Mouse (Mus musculus): ENCODE measurements around the gene Adamts12.

Gene Adamts12

DNA sequence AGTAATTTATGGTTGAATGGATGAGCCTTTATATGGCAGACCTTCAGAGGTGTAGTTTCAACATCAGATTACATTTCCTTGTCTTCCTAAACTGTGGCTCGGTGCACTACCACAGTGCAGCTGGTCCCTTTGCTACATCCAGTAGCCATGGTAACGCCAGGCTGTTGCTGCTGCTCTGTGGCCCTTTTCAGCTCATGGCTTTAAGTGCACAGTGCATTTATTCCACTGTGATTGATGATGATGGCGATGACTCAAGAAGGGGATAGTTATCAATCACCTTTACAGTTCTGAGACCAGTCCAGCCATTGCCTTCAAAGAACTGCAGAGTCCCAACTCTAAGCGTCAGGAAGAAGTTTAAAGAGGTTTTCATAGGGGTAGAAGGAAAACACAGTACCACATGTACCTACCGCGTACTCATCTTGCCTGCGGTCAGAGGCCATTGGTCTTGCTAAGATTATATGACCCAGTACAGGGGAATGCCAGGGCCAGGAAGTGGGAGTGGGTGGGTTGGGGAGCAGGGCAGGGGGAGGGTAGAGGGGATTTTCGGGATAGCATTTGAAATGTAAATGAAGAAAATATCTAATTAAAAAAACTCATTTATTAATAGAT lies 18.5 kb downstream of the Adamts12 start:
- DNase-seq (ENCODE audit: low read depth): no peak

DNA sequence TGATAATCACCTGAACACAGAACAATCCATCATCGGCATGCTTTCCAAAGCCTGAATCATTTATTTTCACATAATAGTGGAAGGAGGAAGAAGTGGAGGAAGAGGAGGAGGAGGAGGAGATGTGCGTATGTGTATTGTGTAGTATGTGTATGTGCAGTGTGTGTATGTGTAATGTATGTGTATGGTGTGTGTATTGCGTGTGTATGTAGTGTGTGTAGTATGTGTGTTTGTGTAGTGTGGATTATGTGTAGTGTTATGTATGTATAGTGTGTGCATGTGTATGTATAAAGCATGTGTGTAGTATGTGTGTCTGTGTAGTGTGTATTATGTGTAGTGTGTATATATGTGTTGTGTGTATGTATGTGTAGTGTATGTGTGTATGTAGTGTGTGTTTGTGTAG lies 19.1 kb downstream of the Adamts12 start:
- DNase-seq (ENCODE audit: low read depth): no peak

DNA sequence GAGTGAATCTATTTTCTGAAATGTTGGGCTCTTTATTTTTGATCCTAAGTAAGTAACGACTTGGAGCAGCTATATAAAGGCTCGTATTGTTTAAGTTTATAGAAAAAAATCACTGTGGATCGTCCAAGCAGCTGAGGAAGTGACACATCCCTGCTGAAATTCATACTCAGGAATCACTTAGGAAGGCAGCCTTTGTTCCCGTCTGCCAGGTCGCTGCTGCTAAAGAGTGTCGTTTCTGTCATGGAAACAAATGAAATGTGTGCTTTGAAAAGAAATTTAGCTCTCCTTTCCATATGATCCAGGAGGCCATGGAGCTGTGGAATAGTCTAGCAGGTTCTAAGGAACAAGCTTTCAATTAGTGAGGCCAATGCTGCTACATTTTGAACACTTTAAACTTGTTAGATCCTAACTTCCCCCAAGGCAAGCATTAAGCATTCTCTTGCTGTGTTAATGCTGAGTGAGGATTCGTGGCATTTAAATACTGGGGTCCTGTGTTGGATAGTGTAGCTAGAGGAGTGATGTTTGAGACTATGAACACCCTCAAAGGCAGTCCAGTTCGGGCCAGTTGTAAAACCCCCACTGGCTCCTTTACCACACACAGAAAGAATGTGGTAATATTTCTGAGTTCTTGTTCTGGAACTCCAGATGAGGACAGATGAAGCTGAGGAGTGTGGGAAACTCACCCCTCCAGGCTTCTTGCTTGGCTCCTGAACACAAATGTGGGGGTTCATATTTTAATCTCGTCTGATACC lies 19.8 kb downstream of the Adamts12 start:
- DNase-seq (ENCODE audit: low read depth): no peak

- DNase-seq (ENCODE audit: low read depth): no peak
Measured at GRCm38 (mm10) chr15:11084993-11085365, 20.4 kb downstream of the Adamts12 start.

- no peak for DNase-seq (ENCODE audit: low read depth)
Measured at GRCm38 (mm10) chr15:11089494-11089893, 24.9 kb downstream of the Adamts12 start.

DNA sequence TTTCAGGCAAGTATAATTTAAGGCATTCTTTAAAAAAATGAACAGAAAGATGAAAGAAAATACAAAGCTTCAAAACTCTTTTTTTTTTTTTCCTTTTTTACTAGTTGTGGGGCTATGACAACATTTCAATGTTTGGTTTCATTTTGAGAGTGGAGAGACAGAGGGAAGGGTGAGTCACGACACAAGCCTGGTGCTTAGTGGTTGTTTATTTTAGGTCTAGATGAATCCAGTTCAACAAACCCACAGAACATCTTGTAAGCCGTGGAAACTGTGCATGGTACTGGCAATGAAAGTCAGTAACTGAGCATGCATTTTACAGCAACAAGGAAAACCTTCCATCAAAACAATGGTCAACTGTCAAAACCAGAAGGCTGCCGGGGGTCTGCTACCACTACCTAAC lies 31.0 kb downstream of the Adamts12 start:
- DNase-seq (ENCODE audit: low read depth): peak; percentile 46

DNA sequence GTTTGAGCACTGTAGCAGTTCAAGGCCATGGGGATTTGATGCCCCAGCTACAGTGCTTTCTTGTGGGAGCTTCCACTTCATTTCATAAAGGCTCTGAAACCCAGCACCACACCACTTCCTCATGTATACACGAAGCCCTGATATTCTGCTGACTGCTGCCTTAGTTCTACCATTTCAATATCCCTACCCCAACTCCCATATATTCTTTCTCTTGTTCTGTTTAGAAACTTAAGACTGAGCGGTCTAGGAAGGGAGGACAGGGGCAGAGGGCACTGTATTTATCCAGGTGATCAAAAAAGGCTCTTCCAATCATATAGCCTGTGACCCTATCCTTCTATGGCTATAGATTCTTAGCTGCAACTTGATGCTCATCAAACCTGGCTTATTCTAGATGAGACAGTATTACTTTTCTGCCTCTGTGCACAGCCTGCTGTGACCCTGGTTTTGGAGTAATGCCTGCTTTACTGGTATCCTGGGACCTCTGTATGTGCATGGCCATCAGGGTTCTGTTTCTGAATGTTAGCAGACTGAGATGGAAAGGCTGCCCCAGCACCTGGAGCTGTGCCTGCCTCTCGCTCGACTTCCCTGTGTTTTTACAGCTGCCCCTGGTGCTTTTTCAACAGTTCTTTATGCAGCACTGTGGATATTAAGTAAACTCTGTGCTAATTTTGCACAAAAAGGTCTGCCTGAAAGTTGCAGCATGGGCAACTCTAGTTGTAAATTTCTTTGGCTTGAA lies 33.5 kb downstream of the Adamts12 start:
- no peak for DNase-seq (ENCODE audit: low read depth)

GRCm38 (mm10) chr15:11098940-11099339 lies 34.4 kb downstream of the Adamts12 start:
- no peak for DNase-seq (ENCODE audit: low read depth)

- no peak for DNase-seq (ENCODE audit: low read depth)
Measured at GRCm38 (mm10) chr15:11100917-11101316, 36.3 kb downstream of the Adamts12 start.

DNA sequence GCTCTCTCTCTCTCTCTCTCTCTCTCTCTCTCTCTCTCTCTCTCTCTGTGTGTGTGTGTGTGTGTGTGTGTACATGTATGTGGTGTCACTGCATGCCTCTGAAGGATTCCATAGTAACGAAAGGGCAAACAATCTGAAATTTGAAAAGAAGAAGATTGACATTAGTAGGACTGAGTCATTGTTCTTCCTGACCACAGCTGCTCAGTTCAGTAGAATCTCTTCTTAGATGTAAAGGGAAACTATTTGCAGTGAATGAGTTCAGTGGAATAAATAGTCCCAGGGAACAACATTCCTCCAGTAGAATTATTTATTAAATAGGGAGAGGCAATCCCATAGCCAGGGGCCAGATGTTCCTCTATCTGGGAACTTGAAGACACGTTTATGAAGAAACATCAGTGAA lies 40.5 kb downstream of the Adamts12 start:
- no peak for DNase-seq (ENCODE audit: low read depth)

GRCm38 (mm10) chr15:11107376-11107775 lies 42.8 kb downstream of the Adamts12 start:
- DNase-seq (ENCODE audit: low read depth): no peak

DNA sequence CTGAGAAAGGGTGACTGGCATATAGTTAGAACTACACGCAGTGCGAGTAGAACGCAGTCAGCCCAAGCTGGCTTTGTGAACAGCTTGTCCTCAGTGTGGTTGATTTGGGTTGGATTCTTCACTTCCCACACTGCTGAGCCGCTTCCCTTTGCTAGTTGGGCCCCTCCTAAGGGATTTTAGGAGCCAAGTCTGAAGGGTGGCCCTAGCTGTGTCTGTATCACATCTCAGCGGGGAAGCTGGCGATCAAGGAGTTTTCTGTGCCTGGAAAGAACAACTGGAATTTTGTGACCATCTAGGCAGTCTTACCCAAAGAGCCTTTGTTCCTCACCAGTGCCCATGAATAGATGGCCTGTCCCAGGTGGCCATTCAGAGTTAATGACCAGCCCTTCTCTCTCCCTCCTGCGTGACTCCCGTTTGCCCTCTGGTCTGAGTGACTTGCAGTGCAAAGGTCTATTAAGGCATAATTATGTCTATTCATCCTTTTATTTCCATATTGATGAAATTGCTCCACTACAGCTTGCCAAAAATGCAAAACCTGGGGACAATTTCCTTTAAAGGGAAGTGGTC lies 50.1 kb downstream of the Adamts12 start:
- no peak for DNase-seq (ENCODE audit: low read depth)

GRCm38 (mm10) chr15:11116303-11116702 lies 51.7 kb downstream of the Adamts12 start:
- no peak for DNase-seq (ENCODE audit: low read depth)

GRCm38 (mm10) chr15:11116853-11117252 lies 52.3 kb downstream of the Adamts12 start:
- no peak for DNase-seq (ENCODE audit: low read depth)

DNA sequence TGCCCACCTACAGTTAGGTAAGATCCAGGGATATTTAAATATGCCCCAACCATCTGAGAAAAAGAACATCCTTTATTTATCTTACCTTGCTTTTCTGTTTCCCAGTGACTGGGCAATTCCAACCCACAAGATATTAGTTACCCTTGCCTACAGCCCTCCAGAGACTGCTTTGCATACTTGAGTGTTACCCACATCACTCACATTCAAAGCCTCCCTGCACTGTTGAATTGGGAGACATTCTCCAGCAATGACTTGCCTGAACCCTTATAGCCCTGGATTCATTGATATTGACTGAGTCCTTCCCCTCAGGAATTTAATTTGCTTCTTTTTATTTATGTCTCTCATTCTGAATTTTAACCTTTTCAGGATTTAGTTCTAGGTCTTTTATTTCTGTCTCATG lies 53.8 kb downstream of the Adamts12 start:
- DNase-seq (ENCODE audit: low read depth): no peak

- no peak for DNase-seq (ENCODE audit: low read depth)
Measured at GRCm38 (mm10) chr15:11121721-11122120, 57.1 kb downstream of the Adamts12 start.

GRCm38 (mm10) chr15:11125361-11125760 lies 60.8 kb downstream of the Adamts12 start:
- DNase-seq (ENCODE audit: low read depth): peak; percentile 4

- DNase-seq (ENCODE audit: low read depth): no peak
Measured at GRCm38 (mm10) chr15:11128457-11128856, 63.9 kb downstream of the Adamts12 start.

- no peak for DNase-seq (ENCODE audit: low read depth)
Measured at GRCm38 (mm10) chr15:11132586-11133558, 68.3 kb downstream of the Adamts12 start.

GRCm38 (mm10) chr15:11145581-11145980 lies 81.0 kb downstream of the Adamts12 start:
- DNase-seq (ENCODE audit: low read depth): no peak

DNA sequence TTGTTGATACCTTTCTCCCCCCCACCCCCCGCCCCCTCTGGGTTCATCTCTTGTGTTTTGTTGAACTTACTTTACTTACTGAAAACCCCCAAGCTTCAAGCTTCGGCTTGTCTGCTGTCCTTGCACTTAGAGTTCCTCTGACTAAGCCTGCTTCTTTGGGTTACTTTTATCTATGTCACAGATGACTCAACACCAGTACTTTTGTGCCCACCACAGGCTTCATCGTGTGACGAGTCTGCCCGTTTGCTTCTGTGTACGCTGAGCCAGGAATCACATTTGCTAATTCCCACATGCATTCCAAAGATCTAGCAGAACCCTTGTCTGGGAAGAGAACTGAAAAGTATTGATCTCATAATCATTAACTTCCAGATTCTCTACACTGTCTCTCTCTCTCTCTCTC lies 94.8 kb downstream of the Adamts12 start:
- DNase-seq (ENCODE audit: low read depth): no peak

GRCm38 (mm10) chr15:11160759-11161158 lies 96.2 kb downstream of the Adamts12 start:
- DNase-seq (ENCODE audit: low read depth): peak; percentile 2

All from 416B (cell line).